Mouse (Mus musculus): ENCODE data around the gene Mcpt2. TPM values are rescaled to one million over a fixed set of nuclear protein-coding genes. Genes with fewer than 3 reads are reported as not detected.
"Not testable (repeated sequence)": the region's sequence is repeated elsewhere in the genome, so short reads cannot be mapped to it uniquely, and the experiment has no call there.

Gene Mcpt2
- polyA plus RNA-seq, 1 experiment: not detected

GRCm38 (mm10) chr14:56057722-56058121, 15.9 kb downstream of the Mcpt2 start:
- Histone ChIP-seq H3K27me3 (ENCODE audit: control insufficient read depth, insufficient read depth, low read length) (no peaks in the 10 kb centered on the region), H3K4me1 (ENCODE audit: control insufficient read depth, insufficient read depth, low read length) (no peaks in the 10 kb centered on the region)
- WGBS: 75% methylated on average over 4 of the region's 4 CpGs

GRCm38 (mm10) chr14:56062213-56062612, 20.4 kb downstream of the Mcpt2 start, which contains the start of gene Mcpt4:
TSS of gene Mcpt4 (minus strand) at chr14:56062313.
- H3K27ac ChIP-seq (ENCODE audit: insufficient read depth, low read length); DNase-seq; H3K4me3 ChIP-seq (replicated peaks; ENCODE audit: insufficient read depth, low read depth, low read length); H3K4me1 ChIP-seq (ENCODE audit: control insufficient read depth, insufficient read depth, low read length); H3K27me3 ChIP-seq (ENCODE audit: control insufficient read depth, insufficient read depth, low read length): not testable (repeated sequence)
- 79% methylated on average over 3 of the region's 3 CpGs for WGBS

More at GRCm38 (mm10) chr14:56057722-56058121, 15.9 kb downstream of the Mcpt2 start:
- no peak overlapping the region for H3K4me3 ChIP-seq (replicated peaks; ENCODE audit: insufficient read depth, low read depth, low read length)
- no peak overlapping the region for H3K27ac ChIP-seq (ENCODE audit: insufficient read depth, low read length)
- TF ChIP-seq POLR2A (IDR thresholded peaks at IDR 0.05; ENCODE audit: borderline replicate concordance, insufficient read depth, low read length) (no peak), CTCF (IDR thresholded peaks at IDR 0.05; ENCODE audit: borderline replicate concordance, insufficient read depth, low read depth, low read length) (no peak)
- no peak for DNase-seq

GRCm38 (mm10) chr14:56082016-56082415, 40.2 kb downstream of the Mcpt2 start:
- TF ChIP-seq POLR2A (IDR thresholded peaks at IDR 0.05; ENCODE audit: borderline replicate concordance, insufficient read depth, low read length): no peak
- no peak for TF ChIP-seq CTCF (IDR thresholded peaks at IDR 0.05; ENCODE audit: borderline replicate concordance, insufficient read depth, low read depth, low read length)
- no peak overlapping the region for H3K27ac ChIP-seq (ENCODE audit: insufficient read depth, low read length)
- peak; percentile 52 to 64 for DNase-seq
- H3K4me3 ChIP-seq (replicated peaks; ENCODE audit: insufficient read depth, low read depth, low read length): no peak overlapping the region
- peaks cover 4% of the 10 kb centered on the region; the same call in 1 of the 2 replicates for H3K4me1 ChIP-seq (ENCODE audit: control insufficient read depth, insufficient read depth, low read length)
- 33% methylated on average over 4 of the region's 4 CpGs for WGBS
- H3K27me3 ChIP-seq (ENCODE audit: control insufficient read depth, insufficient read depth, low read length): no peaks in the 10 kb centered on the region; the same call in 1 of the 2 replicates

- TF ChIP-seq POLR2A (IDR thresholded peaks at IDR 0.05; ENCODE audit: borderline replicate concordance, insufficient read depth, low read length) (no peak), CTCF (IDR thresholded peaks at IDR 0.05; ENCODE audit: borderline replicate concordance, insufficient read depth, low read depth, low read length) (no peak)
- 99% methylated on average over 2 of the region's 2 CpGs for WGBS
- Histone ChIP-seq H3K4me1 (ENCODE audit: control insufficient read depth, insufficient read depth, low read length) (peaks cover 4% of the 10 kb centered on the region; the same call in 1 of the 2 replicates), H3K4me3 (replicated peaks; ENCODE audit: insufficient read depth, low read depth, low read length) (no peak within 1 kb of the TSS), H3K27me3 (ENCODE audit: control insufficient read depth, insufficient read depth, low read length) (no peaks in the 10 kb centered on the region; the same call in 1 of the 2 replicates), H3K27ac (ENCODE audit: insufficient read depth, low read length) (no peak within 1 kb of the TSS)
- DNase-seq: no peak
Measured at GRCm38 (mm10) chr14:56085167-56085566, 43.3 kb downstream of the Mcpt2 start, which contains the start of gene Mcpt8. TSS of gene Mcpt8 (minus strand) at chr14:56085273.

- no peaks in the 10 kb centered on the region; the same call in 1 of the 2 replicates for H3K27me3 ChIP-seq (ENCODE audit: control insufficient read depth, insufficient read depth, low read length)
- WGBS: 85% methylated on average over 3 of the region's 3 CpGs
Measured at GRCm38 (mm10) chr14:56086711-56087110, 44.9 kb downstream of the Mcpt2 start.

GRCm38 (mm10) chr14:56093353-56093752, 51.5 kb downstream of the Mcpt2 start:
- H3K27me3 ChIP-seq (ENCODE audit: control insufficient read depth, insufficient read depth, low read length): no peaks in the 10 kb centered on the region
- no peak overlapping the region for H3K27ac ChIP-seq (ENCODE audit: insufficient read depth, low read length)
- no peak for DNase-seq
- H3K4me1 ChIP-seq (ENCODE audit: control insufficient read depth, insufficient read depth, low read length): no peaks in the 10 kb centered on the region
- 78% methylated on average over 2 of the region's 2 CpGs for WGBS
- H3K4me3 ChIP-seq (replicated peaks; ENCODE audit: insufficient read depth, low read depth, low read length): no peak overlapping the region
- no peak for TF ChIP-seq CTCF (IDR thresholded peaks at IDR 0.05; ENCODE audit: borderline replicate concordance, insufficient read depth, low read depth, low read length)
- no peak for TF ChIP-seq POLR2A (IDR thresholded peaks at IDR 0.05; ENCODE audit: borderline replicate concordance, insufficient read depth, low read length)

More at GRCm38 (mm10) chr14:56086711-56087110, 44.9 kb downstream of the Mcpt2 start:
- no peak for DNase-seq
- no peak for TF ChIP-seq POLR2A (IDR thresholded peaks at IDR 0.05; ENCODE audit: borderline replicate concordance, insufficient read depth, low read length)
- no peak for TF ChIP-seq CTCF (IDR thresholded peaks at IDR 0.05; ENCODE audit: borderline replicate concordance, insufficient read depth, low read depth, low read length)
- no peak overlapping the region for H3K4me3 ChIP-seq (replicated peaks; ENCODE audit: insufficient read depth, low read depth, low read length)
- H3K4me1 ChIP-seq (ENCODE audit: control insufficient read depth, insufficient read depth, low read length): no peaks in the 10 kb centered on the region
- no peak overlapping the region for H3K27ac ChIP-seq (ENCODE audit: insufficient read depth, low read length)

Other genes starting within 250 kb of the Mcpt2 start
- gene Nfatc4, start 218.9 kb upstream of the Mcpt2 start, polyA plus RNA-seq (2012; rRNA removed): 1.5 and 1.7 TPM in 2 replicates
- 4.5 and 4.8 TPM in 2 replicates for gene Nynrin, start 188.0 kb upstream of the Mcpt2 start, polyA plus RNA-seq (2012; rRNA removed)
- gene Cbln3, start 157.6 kb upstream of the Mcpt2 start, polyA plus RNA-seq (2012; rRNA removed): 534 and 635 TPM in 2 replicates
- gene Khnyn, start 157.1 kb upstream of the Mcpt2 start, polyA plus RNA-seq (2012; rRNA removed): 47.4 and 52.8 TPM in 2 replicates
- gene Sdr39u1, start 141.7 kb upstream of the Mcpt2 start, polyA plus RNA-seq (2012; rRNA removed): 214 and 218 TPM in 2 replicates
- gene Cma1, start 97.4 kb upstream of the Mcpt2 start, polyA plus RNA-seq (2012; rRNA removed): not detected in 2 replicates
- gene Cma2, start 91.1 kb upstream of the Mcpt2 start, polyA plus RNA-seq (2012; rRNA removed): not detected in 2 replicates
- gene Mcpt1, start 24.1 kb upstream of the Mcpt2 start, polyA plus RNA-seq (2012; rRNA removed): not detected in 2 replicates
- gene Mcpt9, start 11.5 kb upstream of the Mcpt2 start, polyA plus RNA-seq (2012; rRNA removed): not detected in 2 replicates
- 0.13 TPM in 1 of 2 replicates, not detected in the other for gene Mcpt4, start 20.3 kb downstream of the Mcpt2 start, polyA plus RNA-seq (2012; rRNA removed)
- not detected in 2 replicates for gene Mcpt8, start 43.2 kb downstream of the Mcpt2 start, polyA plus RNA-seq (2012; rRNA removed)
- gene Ctsg, start 60.5 kb downstream of the Mcpt2 start, polyA plus RNA-seq (2012; rRNA removed): not detected in 2 replicates
- gene Gzme, start 78.6 kb downstream of the Mcpt2 start, polyA plus RNA-seq (2012; rRNA removed): not detected in 2 replicates
- not detected in 2 replicates for gene Gzmd, start 90.6 kb downstream of the Mcpt2 start, polyA plus RNA-seq (2012; rRNA removed)
- gene Gzmg, start 117.5 kb downstream of the Mcpt2 start, polyA plus RNA-seq (2012; rRNA removed): not detected in 2 replicates
- not detected in 2 replicates for gene Gzmn, start 132.6 kb downstream of the Mcpt2 start, polyA plus RNA-seq (2012; rRNA removed)
- gene Gzmf, start 169.4 kb downstream of the Mcpt2 start, polyA plus RNA-seq (2012; rRNA removed): not detected in 2 replicates
- gene Gzmc, start 192.6 kb downstream of the Mcpt2 start, polyA plus RNA-seq (2012; rRNA removed): not detected in 2 replicates
- gene Gzmb, start 220.2 kb downstream of the Mcpt2 start, polyA plus RNA-seq (2012; rRNA removed): 0.14 TPM in 1 of 2 replicates, not detected in the other

All from cerebellum, adult 2 months (tissue).